Mouse (Mus musculus): ENCODE data around the gene Txnip. TPM values are rescaled to one million over a fixed set of nuclear protein-coding genes. Genes with fewer than 3 reads are reported as not detected.

Gene Txnip
- 1,000 to 10,000 TPM in 1 of 2 experiments, 100 to 1,000 TPM in 1; 931 to 1,017 TPM for total RNA-seq (2023)

DNA sequence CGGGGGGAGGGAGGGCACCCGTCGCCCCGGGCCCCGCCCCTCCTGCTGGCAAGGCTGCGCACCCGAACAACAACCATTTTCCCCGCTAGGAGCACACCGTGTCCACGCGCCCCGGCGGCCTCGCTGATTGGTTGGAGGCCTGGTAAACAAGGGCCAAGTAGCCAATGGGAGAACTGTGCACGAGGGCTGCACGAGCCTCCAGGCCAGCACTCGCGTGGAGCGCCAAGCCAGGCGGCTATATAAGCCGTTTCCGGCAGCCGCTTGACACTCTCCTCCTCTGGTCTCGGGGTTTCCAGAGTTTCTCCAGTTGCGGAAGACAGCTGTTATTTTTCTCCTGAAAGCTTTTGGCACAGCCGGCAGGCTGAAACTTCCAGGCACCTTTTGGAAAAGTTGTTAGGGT, at the start of gene Txnip:
Gene Txnip (plus strand): TSS at position 264 of the 400 bp plus-strand sequence.

DNA sequence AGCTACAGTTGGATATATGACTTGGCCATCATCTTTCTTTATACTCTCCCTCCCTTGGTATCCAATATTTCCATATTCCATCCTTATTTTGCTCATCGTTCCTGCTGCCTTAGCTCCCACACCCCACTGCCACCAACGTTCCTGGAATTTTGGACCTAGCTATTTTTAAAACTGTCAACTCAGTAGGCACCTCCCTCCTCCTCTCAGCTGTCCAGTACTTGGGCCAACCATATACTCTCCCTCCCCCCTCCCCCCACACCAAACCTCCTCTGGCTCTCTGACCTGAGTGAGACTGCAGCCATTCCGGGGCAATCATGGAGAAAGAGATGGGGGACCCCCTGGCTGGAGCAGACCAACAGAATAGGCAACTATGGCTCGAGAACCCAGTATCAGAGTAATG, 32.8 kb upstream of the Txnip start, which contains the start of gene Hfe2:
Gene Hfe2 (plus strand): TSS at position 259 of the 400 bp plus-strand sequence.

DNA sequence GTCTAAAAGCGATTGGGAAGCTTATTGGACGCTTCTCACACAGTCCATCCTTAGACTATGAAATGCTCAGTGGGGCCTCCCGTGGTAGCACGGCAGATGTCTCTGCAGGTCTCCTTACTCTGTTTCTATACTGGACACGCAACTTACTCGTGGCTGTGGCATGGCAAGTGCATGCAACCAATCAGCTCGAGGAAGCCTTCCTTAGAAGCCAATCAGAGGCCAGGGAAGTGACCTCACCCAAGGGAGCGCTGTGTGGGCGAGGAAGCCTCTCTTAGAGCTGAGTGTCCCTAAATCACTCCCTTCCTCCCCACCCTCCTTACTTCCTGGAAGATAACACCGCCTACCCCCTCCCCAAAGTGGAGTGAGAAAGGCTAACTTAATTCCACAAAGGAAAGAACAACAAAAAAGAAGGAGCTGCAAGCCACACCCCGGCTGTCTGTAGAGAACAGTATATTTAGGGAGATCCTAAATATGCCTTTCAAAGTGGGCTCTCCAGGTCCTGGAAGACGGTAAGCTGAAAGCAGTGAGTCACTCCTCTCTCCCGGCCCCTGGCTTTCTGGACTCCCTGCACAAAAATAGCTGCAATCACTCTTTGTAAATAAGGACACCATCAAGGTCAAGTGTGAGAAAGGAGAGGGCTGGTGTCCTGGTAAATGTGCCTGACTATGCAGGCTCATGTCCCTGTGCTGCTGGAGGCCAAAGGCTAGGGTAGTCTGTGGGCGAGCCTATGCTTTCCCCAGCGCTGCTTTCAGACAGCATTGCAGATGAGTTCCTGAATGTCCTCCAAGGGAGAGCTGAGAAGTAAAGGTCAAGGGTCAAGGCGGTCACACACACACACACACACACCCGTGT, 19.2 kb downstream of the Txnip start, which contains the start of gene Gm16253:
Gene Gm16253 (plus strand): TSS at position 295 of the 852 bp plus-strand sequence.

DNA sequence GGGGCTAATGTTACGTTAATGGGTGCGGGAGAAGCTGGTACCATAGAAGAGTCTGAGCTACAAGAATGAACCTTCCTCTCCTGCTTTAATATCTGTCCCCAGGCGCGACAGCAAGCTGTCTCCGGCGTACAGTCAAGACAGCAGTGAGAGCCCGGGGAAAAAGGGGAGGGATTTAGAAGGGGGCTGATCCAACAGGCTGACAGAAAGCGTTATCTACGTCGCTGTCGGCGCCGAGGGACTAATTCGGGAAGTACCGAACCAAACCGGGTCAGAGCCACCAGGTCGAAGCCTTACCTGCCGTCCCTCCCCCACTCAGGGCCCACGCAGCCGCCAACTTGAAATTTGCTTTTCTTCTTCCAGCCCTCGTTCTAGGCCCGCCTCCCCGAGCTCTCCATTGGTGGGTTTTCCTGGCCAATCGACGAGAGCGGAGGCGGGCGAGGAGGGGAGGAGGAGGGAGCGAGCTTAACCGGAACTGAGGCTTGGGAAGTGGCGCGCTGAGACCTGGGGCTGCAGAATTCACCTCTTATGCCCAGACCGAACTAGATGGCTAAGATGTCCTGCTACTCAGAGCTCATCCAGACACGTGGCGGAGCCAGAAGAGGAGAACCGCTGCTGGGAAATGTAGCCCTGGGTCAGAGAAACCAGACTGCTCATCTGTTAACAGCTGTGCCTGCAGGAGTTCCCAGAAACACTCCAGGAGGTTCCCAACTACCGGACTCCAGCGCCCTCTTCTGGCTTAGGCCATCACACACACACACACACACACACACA, 36.2 kb downstream of the Txnip start, which contains the start of gene Polr3gl:
Gene Polr3gl (minus strand): TSS at position 392 of the 771 bp plus-strand sequence.

DNA sequence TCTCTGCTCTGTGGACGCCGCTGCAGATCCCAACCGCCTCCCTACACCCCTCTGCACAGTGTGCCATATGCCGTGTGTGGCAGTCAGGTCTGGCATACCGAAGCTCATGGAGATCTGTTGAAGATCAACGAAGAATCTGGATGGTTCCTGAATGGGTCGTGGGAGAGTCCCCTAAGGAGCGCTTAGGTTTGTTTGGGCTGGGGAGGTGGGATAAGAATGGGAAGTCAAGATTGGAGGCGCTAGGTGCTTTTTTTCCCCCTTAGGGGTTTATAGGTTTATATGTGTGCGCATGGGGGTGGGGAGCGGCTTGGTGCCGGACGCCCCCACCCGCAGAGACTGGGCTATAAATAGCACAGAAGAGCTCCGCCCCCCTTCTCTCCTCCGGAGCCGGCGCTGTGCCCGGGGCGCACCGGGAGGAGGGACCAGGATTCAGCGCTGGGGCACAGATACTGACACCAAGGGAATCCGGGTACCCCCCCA, 38.5 kb downstream of the Txnip start, which contains the start of gene Ankrd34a:
Gene Ankrd34a (plus strand): TSS at position 409 of the 480 bp plus-strand sequence.

DNA sequence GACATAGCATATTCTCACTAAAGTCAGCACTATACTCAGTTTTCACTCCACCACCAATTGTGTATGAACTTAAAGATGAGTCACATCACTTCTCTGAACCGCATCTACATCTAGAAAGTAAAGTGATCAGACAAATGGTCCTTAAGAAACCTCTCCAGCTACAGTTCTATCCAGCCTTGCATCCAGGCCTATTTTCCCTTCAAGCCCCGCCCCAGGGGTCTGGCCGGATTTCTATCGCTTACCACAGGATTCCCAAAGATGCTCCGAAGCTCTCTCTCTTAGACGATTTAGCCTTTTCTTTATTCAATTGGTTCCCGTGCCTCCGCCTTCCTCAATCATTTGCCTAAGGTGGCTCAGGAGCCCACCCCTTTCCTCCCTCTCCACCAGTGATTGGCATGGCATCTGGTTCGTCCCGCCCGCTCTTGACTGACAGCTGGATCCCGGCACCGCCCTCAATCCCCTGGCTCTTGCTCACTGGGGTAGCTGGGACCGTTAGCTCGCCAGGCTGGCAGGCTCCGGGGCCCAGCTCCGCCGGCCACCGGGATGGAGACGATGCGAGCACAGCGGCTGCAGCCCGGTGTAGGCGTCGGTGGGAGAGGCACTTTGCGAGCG, 43.0 kb downstream of the Txnip start, which contains the start of gene Lix1l:
Gene Lix1l (plus strand): TSS at position 511 of the 612 bp plus-strand sequence.

Other genes with a start within 250 kb of the Txnip start
- gene BC107364, start 105.7 kb upstream of the Txnip start, total RNA-seq (2023) = not detected
- not detected for gene Hfe2, start 32.8 kb upstream of the Txnip start, total RNA-seq (2023)
- gene Gm16253, start 19.0 kb downstream of the Txnip start, total RNA-seq (2023) = not detected
- gene Polr3gl, start 36.2 kb downstream of the Txnip start, total RNA-seq (2023) = 10 to 100 TPM; 26.1 to 33.7 TPM
- gene Ankrd34a, start 38.7 kb downstream of the Txnip start, total RNA-seq (2023) = not detected
- under 1 TPM; 0.64 to 0.65 TPM for gene Lix1l, start 43.2 kb downstream of the Txnip start, total RNA-seq (2023)
- gene Rbm8a, start 72.0 kb downstream of the Txnip start, total RNA-seq (2023) = 10 to 100 TPM; 93.0 to 93.1 TPM
- gene Pex11b, start 77.4 kb downstream of the Txnip start, total RNA-seq (2023) = 10 to 100 TPM; 24.4 to 29.6 TPM
- gene Gm42957, start 77.5 kb downstream of the Txnip start, total RNA-seq (2023) = under 1 TPM in 1 of 2 experiments, not detected in 1; 0.26 TPM
- gene Itga10, start 87.6 kb downstream of the Txnip start, total RNA-seq (2023) = 1 to 10 TPM; 2.2 to 2.5 TPM
- under 1 TPM in 1 of 2 experiments, not detected in 1; 0.18 TPM for gene Ankrd35, start 112.2 kb downstream of the Txnip start, total RNA-seq (2023)
- 10 to 100 TPM; 48.3 to 60.7 TPM for gene Pias3, start 138.4 kb downstream of the Txnip start, total RNA-seq (2023)
- 1 to 10 TPM; 1.1 to 1.2 TPM for gene Nudt17, start 150.6 kb downstream of the Txnip start, total RNA-seq (2023)
- gene Polr3c, start 169.7 kb downstream of the Txnip start, total RNA-seq (2023) = 10 to 100 TPM; 51.9 to 64.0 TPM
- 10 to 100 TPM; 55.8 to 59.7 TPM for gene Rnf115, start 169.7 kb downstream of the Txnip start, total RNA-seq (2023)

Data from B cell, adult 67 days (primary cell).